Mouse (Mus musculus) C2C12 (cell line): ENCODE data around the gene Zic5.

Source experiments
- CEBPB ChIP-seq: IDR thresholded peaks from one replicate; pipeline ENCODE4 v1.6.1; 2011; ENCODE audit warnings: low read depth, mild to moderate bottlenecking, control low read depth, moderate library complexity
- CTCF ChIP-seq: IDR thresholded peaks from one replicate; pipeline ENCODE4 v1.5.1; 2011; ENCODE audit not compliant: control insufficient read depth, insufficient read depth, insufficient read length
- FOSL1 ChIP-seq: IDR thresholded peaks from one replicate; pipeline ENCODE4 v1.8.0; 2011; ENCODE audit warnings: mild to moderate bottlenecking, low read length; ENCODE audit not compliant: poor library complexity, insufficient read depth, severe bottlenecking
- MAX ChIP-seq: IDR thresholded peaks from one replicate; pipeline ENCODE4 v1.6.1; 2011; ENCODE audit warnings: mild to moderate bottlenecking, control low read depth
- MYOD1 ChIP-seq: IDR thresholded peaks from one replicate; pipeline ENCODE4 v1.6.1; 2011; ENCODE audit warnings: low read depth; ENCODE audit not compliant: control insufficient read depth, insufficient read length
- MYOG ChIP-seq: IDR thresholded peaks from one replicate; pipeline ENCODE4 v1.6.1; 2011; ENCODE audit not compliant: control insufficient read depth, insufficient read length; ENCODE audit errors: extremely low read depth
- USF1 ChIP-seq: IDR thresholded peaks from one replicate; pipeline ENCODE4 v1.6.1; 2011; ENCODE audit warnings: low read depth, mild to moderate bottlenecking, control low read depth, moderate library complexity

DNA sequence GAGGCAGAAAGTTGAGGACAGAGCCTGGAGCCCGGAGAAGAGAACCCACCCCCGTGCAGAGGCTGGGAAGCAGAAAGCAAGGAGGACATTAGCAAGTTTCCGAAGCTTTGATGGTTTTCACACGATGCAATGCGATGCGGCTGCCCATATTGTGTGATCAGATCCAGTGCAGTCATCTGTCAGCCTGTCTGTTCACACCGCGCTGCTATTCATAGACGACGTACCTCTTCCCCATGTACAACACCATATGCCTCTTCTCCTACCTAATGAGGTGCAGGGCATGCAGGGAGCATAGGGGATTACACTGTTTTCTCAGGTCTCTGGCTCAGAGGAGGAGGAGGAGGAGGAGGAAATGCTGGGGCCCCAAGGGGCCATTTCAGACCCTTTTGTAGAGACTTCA is 28.6 kb downstream of the Zic5 start:
- TF ChIP-seq CTCF (no peak), USF1 (no peak), MAX (no peak), MYOD1 (no peak), FOSL1 (no peak), CEBPB (no peak), MYOG (no peak)
